Mouse (Mus musculus) v-Abl transformed pro-B cells (cell line): ENCODE data around the gene Nckap5.

Experiments used
- in situ Hi-C, 2 experiments: fragments of 400-800 bp; cut with MboI; formaldehyde crosslinking; loops; one replicate each; pipeline ENCODE4 v1.15.1; 2025; ENCODE audit not compliant: unreplicated experiment in 2 of 2

The Nckap5 gene

DNA sequence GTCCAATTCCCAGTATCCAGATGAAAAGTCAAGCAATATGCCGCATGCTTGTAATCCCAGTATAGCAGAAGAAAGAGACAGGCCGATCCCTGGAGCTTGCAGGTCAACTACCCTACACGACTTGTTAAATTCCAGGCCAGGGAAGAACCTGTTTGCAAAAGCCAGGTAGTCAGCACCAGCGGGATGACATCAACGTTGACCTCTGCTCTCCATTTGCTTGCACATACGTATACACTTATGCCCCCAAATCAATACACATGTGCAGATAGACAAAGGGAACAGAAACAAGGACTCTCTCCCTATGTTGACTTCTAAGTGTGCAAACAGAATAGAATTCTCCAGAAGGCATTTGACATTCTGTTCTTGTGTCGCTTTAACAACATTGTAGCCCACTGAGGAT is 576.7 kb downstream of the Nckap5 start:
- in situ Hi-C loops = no loop called here

DNA sequence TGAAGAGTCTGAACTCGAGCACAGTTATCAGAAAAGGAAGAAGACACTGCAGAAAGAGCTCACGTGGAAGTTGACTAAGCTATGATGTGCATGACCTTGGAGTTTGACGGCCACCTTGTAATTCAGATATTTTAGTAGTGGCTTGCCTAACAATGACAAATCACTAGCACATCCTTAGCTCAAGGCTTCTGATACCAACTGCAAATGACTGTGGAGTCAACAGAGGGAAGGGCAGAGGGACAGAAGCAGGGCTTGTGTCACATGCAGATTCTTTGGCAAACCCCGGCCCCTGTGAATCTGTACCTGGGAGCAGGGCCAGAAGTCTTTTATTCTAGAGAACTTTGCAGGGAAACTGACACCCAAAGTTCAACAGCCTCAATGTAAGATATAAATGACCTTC is 597.4 kb downstream of the Nckap5 start:
- in situ Hi-C loops = no loop called here

DNA sequence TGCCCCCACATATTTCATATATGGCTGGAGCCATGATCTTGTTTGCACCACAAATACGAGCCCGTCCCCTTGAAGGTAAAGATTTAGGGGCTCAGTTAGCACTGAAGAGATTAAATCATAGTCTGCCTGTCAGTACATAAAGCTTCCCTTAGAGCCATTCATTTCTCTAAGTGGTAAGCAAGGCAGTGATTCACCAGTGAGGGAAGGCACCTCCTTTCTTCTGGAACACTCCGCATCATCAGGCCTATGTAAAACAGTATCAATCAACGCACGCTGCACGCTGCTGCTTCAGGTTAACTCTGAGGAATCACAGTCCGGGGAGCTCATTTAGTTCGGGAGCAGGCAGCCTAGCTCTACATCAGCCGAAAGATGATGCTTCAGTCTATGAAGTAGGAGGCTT is 599.4 kb downstream of the Nckap5 start:
- in situ Hi-C loops = no loop called here

DNA sequence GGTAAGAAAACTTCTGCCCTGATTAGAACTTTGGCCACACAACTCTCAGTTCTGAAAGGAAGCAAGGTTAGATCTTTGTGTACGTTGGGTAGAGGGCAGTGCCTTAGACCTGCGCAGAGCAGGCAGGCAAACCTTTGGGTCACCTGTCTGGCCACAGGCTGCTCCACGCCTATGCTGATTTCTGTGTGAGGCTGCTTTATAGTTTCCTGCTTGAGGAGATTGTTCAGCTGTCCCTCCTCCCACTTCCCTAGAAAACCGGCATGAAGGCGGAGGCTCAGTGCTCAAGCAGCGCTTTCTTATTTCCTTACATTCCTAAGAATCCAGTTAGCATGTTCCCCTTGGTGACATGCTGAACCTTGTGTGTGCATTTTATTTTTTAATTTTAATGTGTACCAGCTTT is 620.4 kb downstream of the Nckap5 start:
- in situ Hi-C loops = no loop called here

DNA sequence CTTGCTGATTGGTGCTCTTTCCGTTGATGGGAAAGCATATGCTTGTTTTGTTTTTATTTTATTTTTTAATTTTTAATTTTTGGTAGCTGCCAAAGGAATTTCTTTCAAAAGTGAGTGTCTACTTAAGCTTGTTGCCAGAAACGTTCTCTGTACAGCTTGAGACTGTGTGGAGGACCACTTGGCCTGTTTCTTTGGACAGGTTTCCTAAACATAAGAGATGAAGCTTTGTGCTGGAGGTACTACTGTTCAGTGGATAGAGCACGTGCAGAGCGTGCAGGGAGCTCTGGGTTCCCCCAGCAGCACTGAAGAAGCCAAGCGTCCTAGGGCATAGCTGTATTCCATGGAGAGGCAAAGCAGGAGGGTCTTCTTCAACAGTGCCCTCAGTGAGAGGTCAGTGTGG is 620.9 kb downstream of the Nckap5 start:
- in situ Hi-C loops = no loop called here

DNA sequence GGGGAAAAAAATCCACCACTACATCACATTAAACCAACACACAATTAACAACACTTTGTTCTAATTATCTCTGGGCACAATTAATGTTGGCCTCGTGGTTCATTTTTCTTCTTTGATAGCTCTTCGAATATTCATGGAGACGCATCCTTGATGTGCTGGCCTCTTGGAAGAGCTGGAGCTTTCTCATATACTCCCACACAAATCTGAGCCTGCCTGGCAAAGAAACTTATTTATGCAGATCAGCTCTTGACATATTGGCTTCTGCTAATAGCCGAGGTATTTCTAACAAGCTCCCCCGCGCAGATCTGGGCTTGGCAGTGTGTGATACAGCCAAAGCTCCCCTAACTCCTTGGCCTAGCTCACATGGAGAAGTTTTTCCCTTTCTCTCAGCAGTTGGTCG is 621.5 kb downstream of the Nckap5 start:
- in situ Hi-C loops = no loop called here

DNA sequence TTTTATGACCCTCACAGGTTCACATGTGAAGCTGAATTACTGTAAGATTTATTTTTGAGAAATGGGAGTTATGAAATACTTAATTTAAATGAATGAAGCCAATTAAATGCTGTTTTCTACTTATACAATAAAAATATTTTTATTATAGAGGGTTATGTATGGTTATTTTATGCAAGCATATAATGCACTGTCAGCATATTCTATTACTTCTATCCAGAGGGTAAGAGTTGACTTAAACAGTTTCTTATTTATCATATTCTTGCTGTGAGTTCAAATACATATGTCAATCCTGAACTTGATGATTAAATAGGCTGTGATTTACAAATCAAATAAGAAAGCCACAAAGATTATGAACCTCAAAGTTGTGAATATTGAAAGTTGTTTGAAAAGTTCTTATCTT is 633.7 kb downstream of the Nckap5 start:
- in situ Hi-C loops = no loop called here

DNA sequence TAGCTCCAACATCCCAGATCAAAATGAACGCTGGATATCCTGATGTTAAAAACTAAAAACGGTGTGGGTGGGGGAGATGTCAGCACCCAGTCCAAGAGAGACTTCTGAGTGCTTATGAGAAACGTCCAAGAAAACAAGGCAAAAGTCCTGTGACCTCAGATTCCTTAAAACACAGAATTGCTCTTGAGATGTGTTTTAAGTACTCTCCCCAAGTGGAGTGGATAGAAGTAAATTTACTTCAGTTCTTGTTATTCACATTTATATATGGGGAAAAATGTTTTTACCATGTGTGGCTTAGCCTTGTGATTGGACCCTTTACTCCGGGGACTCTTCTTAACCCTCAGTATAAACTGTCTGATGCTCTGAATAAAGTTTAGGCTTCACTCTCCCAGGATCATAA is 640.2 kb downstream of the Nckap5 start:
- in situ Hi-C loops = no loop called here

DNA sequence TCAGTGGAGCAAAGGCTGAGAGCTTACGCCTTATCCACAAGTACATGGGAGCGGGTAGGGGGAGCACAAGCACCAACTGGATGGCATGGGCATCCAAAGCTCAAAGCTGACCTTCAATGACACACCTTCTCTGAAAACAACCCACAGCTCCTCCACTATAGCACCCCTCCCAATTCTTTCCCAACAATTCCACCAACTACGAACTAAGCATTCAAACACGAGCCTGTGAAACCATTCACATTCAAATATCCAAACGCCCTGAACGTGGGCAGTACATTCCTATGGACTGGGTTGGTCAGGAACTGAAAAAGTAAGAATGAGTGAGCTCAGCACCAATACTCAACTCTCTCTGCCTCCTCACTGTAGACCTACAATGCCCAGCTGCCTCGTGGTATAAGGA is 646.8 kb downstream of the Nckap5 start:
- in situ Hi-C loops = no loop called here

DNA sequence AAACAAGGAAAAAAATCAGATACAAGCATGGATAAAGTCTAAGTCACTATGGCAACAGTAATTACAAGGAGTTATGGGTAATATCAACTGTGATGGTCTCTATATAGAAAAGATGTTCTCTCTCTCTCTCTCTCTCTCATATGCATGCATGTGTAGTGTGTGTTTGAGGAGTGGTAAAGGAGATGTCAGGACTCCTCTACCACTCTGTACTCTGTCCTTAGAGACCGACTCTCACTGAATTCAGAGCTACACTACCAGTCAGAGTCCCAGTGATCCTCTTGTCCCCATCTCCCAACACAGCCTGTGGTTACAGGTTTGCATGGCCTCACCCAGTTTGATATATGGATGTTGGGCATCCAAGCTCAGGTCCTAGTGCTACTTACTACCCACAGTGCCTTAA is 662.0 kb downstream of the Nckap5 start:
- in situ Hi-C loops = no loop called here

DNA sequence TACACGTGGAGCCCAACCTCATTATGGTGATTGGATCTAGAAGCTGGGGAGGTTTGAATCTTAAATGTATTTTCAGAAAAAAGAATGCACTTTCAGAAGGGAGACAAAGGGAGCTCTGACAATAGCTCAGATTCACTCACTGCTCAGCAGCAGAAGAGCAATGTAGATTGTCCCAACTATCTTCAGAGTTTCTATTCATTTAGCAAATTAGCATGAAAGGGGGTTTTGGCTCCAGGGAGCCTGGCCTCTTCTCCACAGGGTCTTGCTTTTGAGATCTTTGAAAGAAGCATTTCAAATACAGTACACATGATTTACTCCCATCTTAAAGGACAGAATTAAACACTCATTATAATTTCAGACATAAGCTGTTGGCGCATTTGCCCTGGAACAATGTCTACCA is 662.5 kb downstream of the Nckap5 start:
- in situ Hi-C loops = no loop called here

DNA sequence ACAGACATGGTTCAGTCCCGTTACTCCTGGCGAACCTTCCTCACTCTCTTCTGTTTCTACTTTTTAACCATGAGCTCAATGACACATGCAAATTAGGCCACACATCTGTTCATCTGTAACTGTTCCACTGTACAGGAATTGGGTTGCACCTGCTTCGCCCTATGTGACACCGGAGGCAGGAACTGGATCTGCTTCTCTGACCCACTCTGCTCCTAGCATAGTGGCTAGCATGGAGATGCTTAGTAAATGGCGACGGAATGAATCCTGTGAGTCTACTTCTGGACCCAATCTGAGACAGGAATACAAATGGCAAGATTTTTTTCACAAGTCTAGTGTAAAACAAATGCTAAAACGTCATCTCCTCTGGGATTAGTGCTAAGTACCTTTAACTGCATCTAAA is 663.1 kb downstream of the Nckap5 start:
- in situ Hi-C loops = no loop called here

DNA sequence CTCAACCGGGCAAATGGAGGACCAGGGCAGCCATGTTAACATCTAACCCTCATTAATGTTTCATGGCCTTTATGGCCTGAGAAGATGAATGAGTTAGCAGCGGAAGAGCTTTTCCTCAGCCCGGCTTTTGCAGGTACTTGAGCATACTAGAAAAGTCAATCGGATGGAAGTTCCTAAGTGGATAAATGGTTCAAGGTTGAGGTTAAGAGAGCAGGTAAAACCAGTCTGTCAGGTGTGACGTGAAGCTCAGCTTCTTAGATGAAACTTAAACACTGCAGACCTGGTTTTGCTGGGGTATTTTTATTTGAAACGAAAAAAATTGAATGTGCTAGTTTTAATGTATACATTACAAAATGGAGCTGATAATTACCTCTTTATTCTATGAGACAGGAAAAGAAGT is 671.3 kb downstream of the Nckap5 start:
- in situ Hi-C loops = no loop called here

DNA sequence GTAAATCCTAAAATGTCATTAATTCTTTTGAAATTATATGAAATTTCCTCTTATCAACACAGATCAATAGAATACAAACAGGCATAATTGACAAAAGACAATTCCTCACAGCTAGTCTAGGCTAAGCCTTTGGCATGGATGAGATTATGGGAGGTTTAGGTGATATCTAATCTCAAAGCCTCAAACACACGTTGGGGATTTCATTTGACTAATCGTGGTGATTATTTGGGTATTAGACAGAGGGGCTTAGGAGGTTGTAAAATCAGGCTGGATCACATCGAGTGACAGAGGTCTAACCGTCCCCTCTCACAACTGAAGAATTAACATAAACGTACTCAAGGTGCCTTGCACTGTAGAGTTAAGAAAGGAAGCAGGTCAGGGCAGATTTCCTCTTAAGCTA is 674.8 kb downstream of the Nckap5 start:
- in situ Hi-C loops = no loop called here

DNA sequence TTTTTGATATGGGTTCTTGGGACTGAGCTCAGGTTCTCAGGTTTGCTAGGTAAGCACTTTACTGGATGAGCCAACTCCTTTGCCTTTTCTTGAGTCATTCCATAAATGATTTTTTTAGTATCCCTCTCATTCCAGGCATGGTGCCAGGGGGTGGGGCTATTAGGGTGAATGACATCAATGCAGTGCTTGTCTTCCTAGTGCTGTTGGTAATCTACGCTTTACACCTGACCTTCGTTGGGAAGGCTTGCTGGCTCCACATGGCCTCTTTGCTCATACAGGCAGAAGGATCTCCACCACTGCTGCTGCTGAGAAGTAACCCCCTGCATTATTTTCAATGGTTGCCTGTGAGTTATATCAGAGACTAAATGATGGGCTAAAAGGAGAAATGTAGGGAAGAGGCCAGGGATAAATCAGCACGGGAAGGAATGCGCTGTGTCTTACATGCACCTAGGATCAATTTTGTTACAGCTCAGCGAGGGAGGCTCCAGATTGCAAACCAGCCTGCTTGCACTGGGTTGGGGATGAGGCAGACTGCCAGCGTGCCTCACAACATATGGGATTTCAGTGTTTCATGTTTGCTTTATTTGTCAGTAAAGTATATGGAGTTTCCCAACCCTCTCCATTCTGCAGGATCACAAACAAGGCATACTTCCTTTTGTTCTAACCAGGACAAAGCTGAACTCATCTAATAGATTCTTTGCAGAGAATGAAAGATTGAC is 676.9 kb downstream of the Nckap5 start:
- in situ Hi-C loops = no loop called here

DNA sequence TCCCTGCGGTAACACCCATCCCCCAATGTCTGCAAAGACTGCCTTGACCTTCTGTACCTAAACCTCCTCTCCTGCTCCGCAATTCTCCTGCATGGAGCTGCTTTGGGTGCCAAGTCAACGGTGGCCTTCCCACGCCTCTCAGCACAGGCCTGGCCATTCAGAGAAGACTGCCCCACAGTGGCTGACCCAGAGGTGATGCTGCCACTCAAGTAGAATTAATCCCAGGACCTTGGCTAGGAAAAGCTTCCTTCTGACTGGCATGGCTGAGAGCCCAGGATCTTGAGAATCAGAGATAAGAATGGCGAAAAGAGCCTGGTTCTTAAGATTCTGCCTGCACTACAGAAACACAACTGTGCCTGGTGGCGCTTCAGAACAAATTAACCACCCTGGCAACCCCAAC is 678.4 kb downstream of the Nckap5 start:
- in situ Hi-C loops = no loop called here

DNA sequence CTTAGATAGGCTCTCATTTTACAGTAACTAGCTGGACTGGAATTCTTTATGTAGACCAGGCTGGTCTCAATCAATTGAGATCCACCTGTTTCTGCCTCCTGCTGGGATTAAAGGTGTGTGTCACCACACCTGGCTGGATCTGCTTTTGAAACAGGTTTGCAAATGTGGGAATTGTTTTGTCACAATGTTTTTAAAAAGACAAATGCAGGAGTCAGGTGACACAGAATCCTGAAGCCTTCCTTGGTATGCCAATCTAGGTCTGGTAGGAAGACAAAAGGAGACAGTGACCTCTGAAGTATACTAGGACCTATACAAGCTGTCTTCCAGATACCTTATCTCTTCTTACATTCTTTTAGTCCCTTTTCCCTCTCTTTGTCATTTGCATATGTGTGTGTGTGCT is 680.6 kb downstream of the Nckap5 start:
- in situ Hi-C loops = no loop called here

DNA sequence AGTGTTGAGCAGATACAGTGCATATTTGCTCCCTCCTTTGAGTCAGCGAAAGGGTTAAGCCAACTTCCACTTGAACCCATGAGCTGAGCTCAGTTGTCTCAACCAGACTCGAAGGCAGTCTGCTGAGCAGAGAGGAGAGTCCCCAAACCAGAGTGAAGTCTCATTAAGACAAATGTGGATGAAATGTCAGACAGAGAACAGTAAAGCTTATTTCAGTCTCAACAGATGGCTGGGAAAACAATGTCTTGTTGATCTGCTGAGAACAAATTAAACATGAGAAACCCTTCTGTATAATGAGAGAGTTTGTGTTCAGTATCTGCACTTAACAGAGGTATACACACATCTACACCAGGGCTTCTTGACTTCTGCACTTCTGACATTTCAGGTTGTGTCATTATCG is 694.9 kb downstream of the Nckap5 start:
- in situ Hi-C loops = no loop called here

DNA sequence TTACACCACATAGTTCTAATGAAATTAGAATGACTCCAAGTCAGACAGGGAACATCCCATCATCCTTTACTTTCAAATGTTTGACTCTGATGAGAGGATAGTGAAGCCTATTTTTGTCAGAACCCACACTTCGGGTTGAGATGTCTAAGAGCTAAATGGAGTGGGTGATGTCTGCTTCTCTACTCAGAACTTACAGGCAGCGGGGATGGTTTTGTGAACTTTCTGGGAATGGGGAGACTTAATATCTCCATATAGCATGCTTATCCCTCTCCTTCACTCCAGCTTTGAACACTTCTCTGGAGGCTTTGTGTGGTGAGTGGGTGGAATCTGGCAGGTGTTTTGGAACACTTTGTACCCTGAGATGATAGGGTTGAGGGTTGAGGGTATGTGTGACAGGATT is 698.3 kb downstream of the Nckap5 start:
- in situ Hi-C loops = no loop called here

DNA sequence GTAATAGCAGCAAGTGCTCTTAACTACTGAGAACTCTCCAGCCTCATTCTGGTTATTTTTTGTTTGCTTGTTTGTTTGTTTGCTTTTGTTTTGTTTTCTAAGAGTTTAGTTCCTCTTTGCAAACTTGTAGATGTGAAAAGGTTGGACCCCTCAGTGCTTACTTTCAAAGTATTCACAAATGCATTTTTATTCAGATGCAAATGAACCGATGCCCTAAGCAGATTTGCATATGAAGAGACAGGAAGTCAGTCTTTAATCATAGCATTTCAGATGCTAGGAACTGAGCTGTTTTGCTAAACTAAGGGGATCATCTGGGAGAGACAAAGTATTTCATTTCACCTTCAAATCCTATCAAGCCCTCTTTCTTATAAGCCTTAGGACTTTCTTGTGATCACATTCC is 701.5 kb downstream of the Nckap5 start:
- in situ Hi-C loops = no loop called here

DNA sequence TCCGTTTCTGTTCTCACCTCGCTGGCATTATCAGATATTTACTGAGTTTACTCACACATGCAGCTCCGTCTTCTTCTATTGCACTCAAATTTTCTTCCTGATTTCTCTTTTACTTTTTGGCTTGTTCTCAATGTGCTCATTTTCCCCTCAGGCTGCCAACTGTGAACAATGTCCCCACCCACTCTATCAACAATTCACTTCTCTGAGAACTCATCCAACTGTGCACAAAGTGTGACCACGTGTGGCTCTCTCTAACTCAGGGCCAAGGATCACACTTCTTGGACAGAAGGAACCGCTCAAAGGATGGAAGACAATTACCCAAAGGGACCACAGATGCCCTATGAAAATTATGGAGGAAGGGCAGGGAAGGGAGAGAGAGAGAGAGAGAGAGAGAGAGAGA is 707.5 kb downstream of the Nckap5 start:
- in situ Hi-C loops = no loop called here

DNA sequence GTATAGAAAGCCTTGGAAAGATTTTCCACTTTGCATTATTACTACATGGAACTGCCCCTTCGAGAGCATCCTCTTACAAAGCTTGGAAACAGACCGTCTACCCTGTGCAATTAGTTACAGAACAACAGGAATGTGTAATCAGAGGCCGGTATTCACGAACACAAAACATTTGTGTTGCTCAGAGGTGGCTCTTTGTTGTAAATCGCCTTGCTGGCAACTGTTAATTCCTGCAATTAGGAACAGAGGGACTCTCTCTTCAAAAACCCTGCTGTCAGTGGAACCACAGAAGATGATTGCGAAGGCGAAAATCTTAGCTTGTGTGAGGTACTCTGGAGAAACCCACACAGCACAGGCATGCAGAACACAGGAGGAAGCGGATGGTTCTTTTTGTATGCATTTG is 710.1 kb downstream of the Nckap5 start:
- in situ Hi-C loops = no loop called here

DNA sequence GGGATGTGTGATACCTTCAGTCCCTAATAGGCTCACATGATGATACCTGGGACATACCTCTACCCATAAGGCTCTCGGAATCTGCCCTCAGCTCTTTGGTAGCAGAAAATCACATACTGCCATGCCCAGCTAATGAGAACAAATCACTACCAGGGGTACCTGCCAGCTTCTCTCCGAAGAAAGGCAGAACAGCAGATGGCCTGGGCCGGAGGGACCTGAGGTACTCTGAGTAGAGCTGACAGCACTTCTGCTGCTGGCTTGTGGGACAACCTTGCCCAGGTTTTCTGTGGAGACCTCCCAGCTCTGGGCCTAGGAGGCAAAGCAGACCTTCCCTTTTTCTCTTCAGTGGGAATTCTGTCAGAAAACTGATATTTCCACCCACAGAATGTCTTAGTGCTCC is 714.6 kb downstream of the Nckap5 start:
- in situ Hi-C loops = no loop called here
